Mouse (Mus musculus): ENCODE results near the gene Fam114a2.

Gene Fam114a2

GRCm38 (mm10) chr11:57519304-57519703 is 887 bp upstream of the Fam114a2 start:
- DNase-seq (ENCODE audit: low read depth): peak; percentile 9

GRCm38 (mm10) chr11:57518751-57519148 is 333 bp upstream of the Fam114a2 start:
- DNase-seq (ENCODE audit: low read depth): no peak

GRCm38 (mm10) chr11:57516946-57517441 is 1.4 kb downstream of the Fam114a2 start:
- DNase-seq (ENCODE audit: low read depth): no peak

- no peak for DNase-seq (ENCODE audit: low read depth)
Observed at GRCm38 (mm10) chr11:57515218-57515617, 3.2 kb downstream of the Fam114a2 start.

- no peak for DNase-seq (ENCODE audit: low read depth)
Observed at GRCm38 (mm10) chr11:57506899-57507298, 11.5 kb downstream of the Fam114a2 start.

- DNase-seq (ENCODE audit: low read depth): no peak
Observed at GRCm38 (mm10) chr11:57503155-57503554, 15.3 kb downstream of the Fam114a2 start.

- DNase-seq (ENCODE audit: low read depth): no peak
Observed at GRCm38 (mm10) chr11:57498215-57498614, 20.2 kb downstream of the Fam114a2 start.

GRCm38 (mm10) chr11:57497701-57498100 is 20.7 kb downstream of the Fam114a2 start:
- no peak for DNase-seq (ENCODE audit: low read depth)

- DNase-seq (ENCODE audit: low read depth): no peak
Observed at GRCm38 (mm10) chr11:57496462-57497039, 21.9 kb downstream of the Fam114a2 start.

GRCm38 (mm10) chr11:57488436-57488835 is 30.0 kb downstream of the Fam114a2 start:
- DNase-seq (ENCODE audit: low read depth): no peak

- DNase-seq (ENCODE audit: low read depth): no peak
Observed at GRCm38 (mm10) chr11:57478077-57478476, 40.3 kb downstream of the Fam114a2 start.

GRCm38 (mm10) chr11:57475119-57475518 is 43.3 kb downstream of the Fam114a2 start:
- peak; percentile 47 for DNase-seq (ENCODE audit: low read depth)

- DNase-seq (ENCODE audit: low read depth): no peak
Observed at GRCm38 (mm10) chr11:57474296-57474941, 44.0 kb downstream of the Fam114a2 start.

GRCm38 (mm10) chr11:57470979-57471378 is 47.4 kb downstream of the Fam114a2 start:
- DNase-seq (ENCODE audit: low read depth): no peak

GRCm38 (mm10) chr11:57470056-57470455 is 48.4 kb downstream of the Fam114a2 start:
- no peak for DNase-seq (ENCODE audit: low read depth)

- DNase-seq (ENCODE audit: low read depth): peak; percentile 48
Observed at GRCm38 (mm10) chr11:57468706-57469105, 49.7 kb downstream of the Fam114a2 start.

- DNase-seq (ENCODE audit: low read depth): peak; percentile 72
Observed at GRCm38 (mm10) chr11:57467159-57468110, 51.0 kb downstream of the Fam114a2 start.

GRCm38 (mm10) chr11:57465844-57466243 is 52.6 kb downstream of the Fam114a2 start:
- no peak for DNase-seq (ENCODE audit: low read depth)

- peak; percentile 24 for DNase-seq (ENCODE audit: low read depth)
Observed at GRCm38 (mm10) chr11:57465025-57465424, 53.4 kb downstream of the Fam114a2 start.

- no peak for DNase-seq (ENCODE audit: low read depth)
Observed at GRCm38 (mm10) chr11:57459759-57460158, 58.7 kb downstream of the Fam114a2 start.

GRCm38 (mm10) chr11:57454421-57454820 is 64.0 kb downstream of the Fam114a2 start:
- DNase-seq (ENCODE audit: low read depth): no peak

GRCm38 (mm10) chr11:57445237-57445962 is 73.0 kb downstream of the Fam114a2 start:
- DNase-seq (ENCODE audit: low read depth): peak; percentile 75
